Mouse (Mus musculus) urinary bladder, postnatal 25 days (tissue): Measurements from ENCODE around the gene Sun2.

ENCODE experiments used
- DNase-seq: peaks from one replicate; pipeline ENCODE4 v3.0.0; 2022; ENCODE audit warnings: low spot score

The Sun2 gene

GRCm38 (mm10) chr15:79741921-79742705, at the start of gene Sun2:
Sun2 (minus strand) TSS chr15:79742536.
- peak; percentile 88 for DNase-seq

GRCm38 (mm10) chr15:79791502-79791901, 49.2 kb upstream of the Sun2 start:
- DNase-seq = peak; percentile 66

- no peak for DNase-seq
Measured at GRCm38 (mm10) chr15:79790905-79791304, 48.6 kb upstream of the Sun2 start.

GRCm38 (mm10) chr15:79790111-79790510, 47.8 kb upstream of the Sun2 start:
- DNase-seq = no peak

GRCm38 (mm10) chr15:79787815-79788214, 45.5 kb upstream of the Sun2 start:
- no peak for DNase-seq

GRCm38 (mm10) chr15:79785056-79785455, 42.7 kb upstream of the Sun2 start:
- DNase-seq = no peak

- no peak for DNase-seq
Measured at GRCm38 (mm10) chr15:79777749-79778148, 35.4 kb upstream of the Sun2 start, which contains the start of gene Dnal4. Dnal4 (minus strand) TSS chr15:79777849.

- no peak for DNase-seq
Measured at GRCm38 (mm10) chr15:79775662-79776061, 33.3 kb upstream of the Sun2 start.

- DNase-seq = peak; percentile 89
Measured at GRCm38 (mm10) chr15:79774117-79775027, 32.0 kb upstream of the Sun2 start.

GRCm38 (mm10) chr15:79770629-79771240, 28.4 kb upstream of the Sun2 start:
- DNase-seq = no peak

GRCm38 (mm10) chr15:79768302-79768701, 26.0 kb upstream of the Sun2 start:
- DNase-seq = no peak

GRCm38 (mm10) chr15:79767327-79767961, 25.1 kb upstream of the Sun2 start:
- DNase-seq = no peak

GRCm38 (mm10) chr15:79766586-79767071, 24.3 kb upstream of the Sun2 start:
- DNase-seq = no peak

- no peak for DNase-seq
Measured at GRCm38 (mm10) chr15:79766168-79766567, 23.8 kb upstream of the Sun2 start.

- no peak for DNase-seq
Measured at GRCm38 (mm10) chr15:79765361-79765760, 23.0 kb upstream of the Sun2 start.

GRCm38 (mm10) chr15:79764539-79765267, 22.4 kb upstream of the Sun2 start:
- DNase-seq = no peak

GRCm38 (mm10) chr15:79763601-79764246, 21.4 kb upstream of the Sun2 start:
- DNase-seq = no peak

- DNase-seq = no peak
Measured at GRCm38 (mm10) chr15:79763001-79763400, 20.7 kb upstream of the Sun2 start.

- no peak for DNase-seq
Measured at GRCm38 (mm10) chr15:79760956-79761355, 18.6 kb upstream of the Sun2 start.

GRCm38 (mm10) chr15:79757118-79757517, 14.8 kb upstream of the Sun2 start:
- no peak for DNase-seq
